ENCODE assay signal across 2 mouse cellular contexts in the genomic region with DNA sequence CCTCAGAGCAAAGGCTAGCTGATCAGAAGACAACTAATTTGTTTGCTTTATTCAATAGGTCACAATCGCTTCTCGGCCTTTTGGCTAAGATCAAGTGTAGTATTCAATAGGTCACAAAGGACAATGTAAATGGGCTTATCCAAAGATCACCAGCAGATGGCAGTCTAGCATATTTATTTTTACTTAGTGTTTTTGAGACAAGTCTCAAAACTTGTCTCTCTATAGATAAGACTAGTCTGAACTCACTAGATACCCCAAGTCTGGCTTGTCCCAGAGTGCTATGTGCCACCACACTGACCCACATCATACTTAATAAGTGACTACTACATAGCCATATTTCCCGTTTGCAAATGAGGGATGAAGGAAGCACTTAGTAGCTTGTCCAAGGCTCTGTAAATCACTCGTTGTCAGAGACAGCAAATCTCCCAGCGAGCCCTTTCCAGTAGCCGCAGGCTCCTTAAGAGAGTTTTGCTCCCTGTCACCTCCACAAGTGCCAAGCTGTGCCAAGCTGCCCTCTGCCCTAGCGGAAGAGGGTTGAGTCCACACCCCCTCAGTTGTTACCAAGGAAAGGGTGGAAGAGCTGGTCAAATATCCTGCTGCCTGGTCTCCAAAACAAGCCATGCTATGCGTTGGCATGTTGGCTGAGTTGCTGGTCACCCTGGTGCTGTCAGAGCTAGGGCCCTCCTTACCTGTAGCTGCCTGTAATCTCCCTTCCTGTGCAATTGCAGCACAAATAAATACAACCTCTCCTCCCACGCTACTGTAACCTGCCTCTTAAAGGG.
TF ChIP-seq lines count a peak whose summit lies in the region.

No protein-coding gene starts in this region.

TF ChIP-seq in MEL, 35 proteins besides CTCF, POLR2A, EP300 and RAD21:
- TF ChIP-seq TAL1 (IDR thresholded peaks at IDR 0.05; ENCODE audit: low read length) (no peak), ZC3H11A (IDR thresholded peaks at IDR 0.05; ENCODE audit: low read depth, low read length) (peak; percentile 81), SIN3A (IDR thresholded peaks at IDR 0.05; ENCODE audit: low read length) (peak; percentile 85), ETS1 (IDR thresholded peaks at IDR 0.05; ENCODE audit: low read depth, low read length) (0 out of 2 replicates have a peak, but pooled peaks have one; percentile 2), TBP (IDR thresholded peaks at IDR 0.05; ENCODE audit: low read depth, low read length) (0 out of 2 replicates have a peak, but pooled peaks have one; percentile 4), GATA1 (IDR thresholded peaks at IDR 0.05; ENCODE audit: low read depth, low read length) (peak; percentile 84), MXI1 (IDR thresholded peaks at IDR 0.05; ENCODE audit: low read depth, low read length) (peak; percentile 38; the same call in 1 of the 2 replicates), POLR2AphosphoS2 (IDR thresholded peaks at IDR 0.05; ENCODE audit: low read length) (no peak), TCF12 (IDR thresholded peaks at IDR 0.05; ENCODE audit: low read depth, low read length) (peak; percentile 27; the same call in 1 of the 2 replicates), SMC3 (IDR thresholded peaks at IDR 0.05; ENCODE audit: low read depth, low read length) (peak; percentile 91), CHD1 (IDR thresholded peaks at IDR 0.05; ENCODE audit: low read depth, low read length) (0 out of 2 replicates have a peak, but pooled peaks have one; percentile 50), MEF2A (IDR thresholded peaks at IDR 0.05; ENCODE audit: extremely low read depth, insufficient replicate concordance, low read depth, low read length, poor library complexity, severe bottlenecking) (no peak), HCFC1 (IDR thresholded peaks at IDR 0.05; ENCODE audit: low read depth, low read length) (peak; percentile 56), MYC (IDR thresholded peaks at IDR 0.05; ENCODE audit: low read depth, low read length) (0 out of 2 replicates have a peak, but pooled peaks have one; percentile 15), BHLHE40 (IDR thresholded peaks at IDR 0.05; ENCODE audit: borderline replicate concordance, low read depth, low read length) (no peak)

TF ChIP-seq in myocyte, 11 proteins besides CTCF, POLR2A, EP300 and RAD21 (continued from another document):
- no peak for TF ChIP-seq POLR2AphosphoS2 (IDR thresholded peaks at IDR 0.05; ENCODE audit: insufficient read length, low read depth)
- no peak for TF ChIP-seq REST (IDR thresholded peaks at IDR 0.05; ENCODE audit: insufficient read depth, insufficient read length)
- TF ChIP-seq MYOG (IDR thresholded peaks at IDR 0.05; ENCODE audit: control insufficient read depth in 1 of 3, insufficient read depth in 1 of 3, insufficient read length in 2 of 3, low read depth in 2 of 3): no peak
- no peak for TF ChIP-seq TCF12 (IDR thresholded peaks at IDR 0.05; ENCODE audit: insufficient read depth, poor library complexity, severe bottlenecking)
- no peak for TF ChIP-seq TCF3 (IDR thresholded peaks at IDR 0.05; ENCODE audit: insufficient read length, low read depth)
- no peak for TF ChIP-seq USF1 (IDR thresholded peaks at IDR 0.05; ENCODE audit: low read depth)
- TF ChIP-seq MYOD1 (IDR thresholded peaks at IDR 0.05; ENCODE audit: control insufficient read depth in 1 of 3, insufficient read length in 2 of 3, low read depth in 2 of 3): no peak
- TF ChIP-seq SRF (IDR thresholded peaks at IDR 0.05; ENCODE audit: control insufficient read depth, insufficient read length, low read depth): no peak
- TF ChIP-seq CEBPB (IDR thresholded peaks at IDR 0.05; ENCODE audit: insufficient read depth, poor library complexity, severe bottlenecking): no peak
